Mouse (Mus musculus) mature B cell (primary cell): ENCODE data around the gene Met.

Experiments
- in situ Hi-C: fragments of 300-500 bp; cut with MboI; formaldehyde crosslinking; loops from 2 replicates; pipeline ENCODE4 v1.14.3; 2019

Met gene

GRCm38 (mm10) chr6:17606915-17607314, 143.3 kb downstream of the Met start:
- in situ Hi-C loops = no loop called here

- in situ Hi-C loops = no loop called here
Observed at GRCm38 (mm10) chr6:17611352-17612010, 147.9 kb downstream of the Met start.

GRCm38 (mm10) chr6:17612652-17613051, 149.1 kb downstream of the Met start:
- in situ Hi-C loops = no loop called here

- in situ Hi-C loops = no loop called here
Observed at GRCm38 (mm10) chr6:17620823-17621222, 157.2 kb downstream of the Met start.

- in situ Hi-C loops = no loop called here
Observed at GRCm38 (mm10) chr6:17621436-17621835, 157.8 kb downstream of the Met start.
